Mouse (Mus musculus) limb, embryonic 10.5 days (tissue): Measurements from ENCODE around the gene Pea15a. TPM values are rescaled to one million over a fixed set of nuclear protein-coding genes. Genes with fewer than 3 reads are reported as not detected.
A peak's percentile ranks its signal among the peaks of the same experiment; 100 is the strongest.

Experiments used
- DNase-seq: peaks from one replicate; pipeline ENCODE4 v3.0.0-alpha.2; 2017; ENCODE audit warnings: low spot score
- H3K27ac ChIP-seq: fragments of 300-500 bp; sonication (generic); 2 replicates; pipeline ENCODE4 v1.5.1; 2016; ENCODE audit warnings: mild to moderate bottlenecking
- H3K27me3 ChIP-seq: fragments of 300-500 bp; sonication (generic); 2 replicates; pipeline ENCODE4 v1.6.1; 2016; ENCODE audit warnings: low read depth, mild to moderate bottlenecking; ENCODE audit not compliant: poor library complexity, severe bottlenecking
- H3K36me3 ChIP-seq: fragments of 300-500 bp; sonication (generic); 2 replicates; pipeline ENCODE4 v1.6.1; 2016; ENCODE audit warnings: mild to moderate bottlenecking, moderate library complexity
- H3K4me1 ChIP-seq: fragments of 300-500 bp; sonication (generic); 2 replicates; pipeline ENCODE4 v1.6.1; 2016
- H3K4me3 ChIP-seq: fragments of 300-500 bp; sonication (generic); 2 replicates; pipeline ENCODE4 v1.5.1; 2016; ENCODE audit warnings: mild to moderate bottlenecking, moderate library complexity
- H3K9me3 ChIP-seq: fragments of 300-500 bp; sonication (generic); replicated peaks from 2 replicates; pipeline ENCODE4 v1.6.1; 2016; ENCODE audit warnings: mild to moderate bottlenecking
- WGBS: fragments of 180-500 bp; shearing (Covaris S2); methylation state at CpG from one replicate; pipeline ENCODE4 v1.1.7; 2016; 5-methylcytosine and 5-hydroxymethylcytosine counted together
- polyA plus RNA-seq: library from polyadenylated mRNA; unstranded; fragments of >200 nt; fragmentation: Nextera tagmentation; extraction: Ambion mirVana; gene quantifications from 2 replicates; pipeline ENCODE4 v1.2.1, GENCODE M21; 2016

Gene Pea15a
- polyA plus RNA-seq, 1 experiment from 2014 or later, result 88.4 TPM

DNA sequence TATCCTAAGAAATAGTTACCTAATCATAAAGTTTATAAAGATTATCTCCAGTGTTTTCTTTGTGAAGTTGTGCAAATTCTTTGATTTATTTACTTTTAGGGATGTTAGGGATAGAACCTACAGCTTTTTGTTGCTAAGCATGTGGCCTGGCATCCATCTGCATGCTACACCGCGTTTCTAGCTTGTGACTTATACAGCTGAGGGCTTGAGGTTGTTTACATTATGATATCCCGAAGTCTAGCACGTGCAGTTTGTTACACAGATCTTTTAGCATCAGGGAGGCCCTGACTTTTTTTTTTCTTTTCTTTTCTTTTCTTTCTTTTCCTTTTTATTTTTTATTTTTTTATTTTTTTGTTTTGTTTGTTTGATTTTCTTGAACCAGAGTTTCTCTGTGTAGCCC is 46.6 kb downstream of the Pea15a start:
- no peak overlapping the region for H3K4me3 ChIP-seq
- no peak for DNase-seq
- H3K27me3 ChIP-seq, result no peaks in the 10 kb centered on the region
- H3K27ac ChIP-seq, result no peak overlapping the region
- WGBS, result 89% methylated on average over 4 of the region's 4 CpGs
- peaks cover 49% of the 10 kb centered on the region for H3K36me3 ChIP-seq
- H3K4me1 ChIP-seq, result no peaks in the 10 kb centered on the region
- H3K9me3 ChIP-seq, result no peaks in the 10 kb centered on the region

DNA sequence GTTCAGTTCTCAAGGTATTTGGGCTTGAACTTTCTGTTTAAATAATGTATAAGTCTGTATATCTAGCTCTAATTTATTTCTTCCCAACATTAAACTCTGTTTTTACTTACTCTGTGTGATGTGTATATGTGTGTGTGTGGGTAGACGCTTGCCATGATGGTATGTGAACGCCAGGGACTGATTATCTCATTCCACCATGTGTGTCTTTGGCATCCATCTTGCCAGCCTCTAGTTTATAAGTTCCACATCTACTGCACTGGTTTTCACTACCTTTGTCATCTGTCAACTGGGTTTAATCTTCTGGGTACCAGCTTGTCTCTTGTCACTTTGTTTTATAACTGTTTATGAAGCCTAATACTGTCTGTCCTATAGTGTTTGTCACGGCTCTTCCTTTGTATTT is 51.1 kb downstream of the Pea15a start:
- Histone ChIP-seq H3K27ac (no peak overlapping the region), H3K4me1 (no peaks in the 10 kb centered on the region), H3K4me3 (no peak overlapping the region), H3K36me3 (peaks cover 74% of the 10 kb centered on the region), H3K27me3 (no peaks in the 10 kb centered on the region), H3K9me3 (no peaks in the 10 kb centered on the region)
- 95% methylated on average over 3 of the region's 3 CpGs for whole genome bisulfite sequencing
- no peak for DNase-seq

DNA sequence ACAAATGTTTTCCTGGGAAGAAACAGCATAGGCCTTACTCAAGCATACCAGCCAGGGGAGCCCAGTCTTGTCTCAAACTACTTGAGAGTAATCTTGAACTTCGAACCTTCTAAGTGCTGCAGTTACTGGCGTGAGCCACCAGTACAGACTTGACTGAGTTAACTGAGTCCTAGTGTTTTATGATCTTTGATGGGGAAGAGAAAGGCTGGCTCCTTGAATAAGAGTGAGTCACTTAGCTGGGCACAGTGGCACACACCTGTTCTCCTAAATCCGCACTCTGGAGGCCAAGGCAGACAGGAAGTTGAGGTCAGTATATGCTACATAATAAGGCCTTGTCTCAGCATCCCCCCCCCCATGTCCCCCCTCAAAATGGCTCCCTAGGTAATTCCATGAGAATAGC is 52.1 kb downstream of the Pea15a start:
- Histone ChIP-seq H3K4me1 (peaks cover 7% of the 10 kb centered on the region), H3K9me3 (no peaks in the 10 kb centered on the region), H3K27ac (no peak overlapping the region), H3K4me3 (no peak overlapping the region), H3K27me3 (no peaks in the 10 kb centered on the region), H3K36me3 (peaks cover 80% of the 10 kb centered on the region)
- WGBS, result 97% methylated on average over 3 of the region's 3 CpGs
- no peak for DNase-seq

DNA sequence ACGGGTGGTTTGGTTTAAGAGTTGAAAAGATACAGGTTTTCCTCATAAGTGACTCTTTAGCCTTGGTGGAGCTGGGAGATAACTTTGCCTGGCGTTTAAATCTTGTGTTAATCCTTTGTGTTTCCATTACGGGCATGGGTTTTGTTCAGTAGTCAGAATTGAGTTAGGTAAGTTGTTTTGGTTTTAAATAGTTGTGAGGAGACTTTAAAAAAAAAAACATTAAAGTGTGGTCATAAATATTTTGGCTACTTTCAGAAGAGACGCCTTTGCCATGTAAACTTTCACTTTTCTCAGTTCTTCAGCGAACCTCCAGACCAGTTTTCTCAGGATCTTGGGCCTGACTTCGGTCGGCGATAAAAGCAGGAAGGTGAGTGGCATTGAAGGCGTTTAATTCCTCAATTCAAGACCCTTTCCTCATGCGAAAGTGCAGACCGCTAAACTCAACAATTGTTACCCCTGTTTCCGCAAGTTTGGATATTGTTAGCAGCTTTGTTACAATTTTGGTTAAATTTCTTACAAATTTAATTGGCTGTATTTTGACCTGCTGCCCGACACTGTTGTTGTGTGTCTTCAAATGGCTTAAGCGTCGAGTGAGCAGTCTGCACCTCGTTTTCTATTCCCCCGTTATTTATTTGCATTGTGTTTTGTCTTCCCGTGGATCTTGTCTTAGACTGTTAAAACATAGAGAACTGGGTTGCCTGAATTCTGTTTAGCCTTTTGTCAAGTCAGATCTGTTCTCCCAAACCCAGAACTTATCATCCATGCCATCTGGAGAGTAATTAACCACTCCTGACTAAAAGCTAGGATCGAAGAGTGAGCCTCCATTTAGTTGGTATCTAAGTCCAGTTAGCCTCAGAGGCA is 57.4 kb downstream of the Pea15a start:
- Histone ChIP-seq H3K36me3 (peaks cover 43% of the 10 kb centered on the region), H3K4me3 (peak overlapping the region; percentile 72), H3K27me3 (no peaks in the 10 kb centered on the region), H3K4me1 (peaks cover 20% of the 10 kb centered on the region), H3K9me3 (no peaks in the 10 kb centered on the region), H3K27ac (peak overlapping the region; percentile 98)
- DNase-seq, result no peak
- 27% methylated on average over 19 of the region's 19 CpGs for WGBS

DNA sequence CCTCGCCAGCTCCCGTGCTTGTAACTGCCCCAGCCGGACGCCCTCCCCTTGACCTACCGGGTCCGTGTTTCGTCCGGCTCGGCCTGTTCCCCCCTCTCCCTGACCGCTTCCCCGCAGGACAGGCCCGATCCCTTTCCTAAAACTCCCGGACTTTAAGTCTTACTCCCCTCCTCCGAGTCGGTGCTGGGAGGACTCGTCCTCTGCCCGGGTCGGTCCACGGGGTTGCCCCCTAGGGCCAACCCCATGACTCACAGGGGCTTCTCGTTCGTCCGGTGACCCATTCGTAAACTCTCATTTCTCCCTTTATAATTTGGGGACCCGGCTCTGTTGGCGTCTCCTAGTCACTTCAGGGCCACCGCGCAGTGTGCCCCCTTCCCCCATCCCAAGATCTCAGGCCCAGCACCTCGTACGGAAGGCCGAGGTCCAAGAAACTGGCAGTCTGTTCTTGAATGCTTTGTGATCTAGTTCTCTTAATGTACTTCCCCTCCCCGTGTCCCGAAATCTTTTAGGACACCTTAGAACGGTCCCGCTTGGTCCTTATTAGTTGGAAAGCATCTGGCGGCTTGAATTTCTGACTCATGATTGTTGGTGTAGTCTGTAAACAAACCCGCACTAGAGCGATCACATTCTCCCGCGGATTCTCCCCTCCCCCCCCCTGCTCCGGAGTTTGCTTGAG is 58.2 kb downstream of the Pea15a start:
- Histone ChIP-seq H3K9me3 (no peaks in the 10 kb centered on the region), H3K27me3 (no peaks in the 10 kb centered on the region), H3K4me1 (peaks cover 20% of the 10 kb centered on the region), H3K4me3 (peak overlapping the region; percentile 72), H3K36me3 (peaks cover 36% of the 10 kb centered on the region), H3K27ac (peak overlapping the region; percentile 98)
- WGBS, result under 1% methylated on average over 40 of the region's 40 CpGs
- DNase-seq, result peak; percentile 78

DNA sequence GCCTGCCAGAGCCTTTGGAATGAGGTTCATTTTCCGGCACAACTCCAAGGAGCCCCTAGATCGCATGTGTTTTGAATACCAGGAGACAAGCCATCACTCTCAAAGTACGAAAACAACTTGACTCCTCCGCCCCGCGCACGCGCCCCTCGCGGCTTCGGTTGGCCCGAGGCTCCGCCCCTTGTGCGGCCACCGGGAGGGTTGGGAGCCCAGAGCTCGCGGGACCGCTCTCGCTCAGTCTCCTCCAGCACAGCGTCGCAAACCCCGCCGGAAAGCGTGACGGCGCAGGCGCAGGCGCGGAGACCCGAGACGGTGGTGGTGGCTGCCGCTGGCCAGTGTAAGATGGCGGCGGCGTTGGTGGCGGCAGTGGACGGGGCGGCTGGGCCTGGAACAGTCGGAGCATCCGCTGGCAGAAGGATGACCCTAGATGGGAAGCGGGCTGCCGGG is 58.7 kb downstream of the Pea15a start, which contains the start of gene Dcaf8:
Gene Dcaf8 (plus strand): TSS at position 250 of the 444 bp plus-strand sequence.
- Histone ChIP-seq H3K4me3 (peak within 1 kb of the TSS; percentile 72), H3K36me3 (peaks cover 30% of the 10 kb centered on the region), H3K4me1 (peaks cover 20% of the 10 kb centered on the region), H3K27ac (peak within 1 kb of the TSS; percentile 98), H3K27me3 (no peaks in the 10 kb centered on the region), H3K9me3 (no peaks in the 10 kb centered on the region)
- peak; percentile 98 for DNase-seq
- under 1% methylated on average over 42 of the region's 42 CpGs for WGBS

Other genes with a start within 250 kb of the Pea15a start
- 28.3 and 29.9 TPM in 2 replicates for gene Vangl2, start 178.4 kb downstream of the Pea15a start, polyA plus RNA-seq
- gene Nhlh1, start 149.2 kb downstream of the Pea15a start, polyA plus RNA-seq, result not detected in 2 replicates
- gene Copa, start 124.3 kb downstream of the Pea15a start, polyA plus RNA-seq, result 155 and 201 TPM in 2 replicates
- 83.4 and 95.9 TPM in 2 replicates for gene Ncstn, start 124.0 kb downstream of the Pea15a start, polyA plus RNA-seq
- gene Pex19, start 80.0 kb downstream of the Pea15a start, polyA plus RNA-seq, result 195 and 206 TPM in 2 replicates
- 125 and 156 TPM in 2 replicates for gene Dcaf8, start 58.7 kb downstream of the Pea15a start, polyA plus RNA-seq
- 1.0 and 1.6 TPM in 2 replicates for gene Casq1, start 13.1 kb upstream of the Pea15a start, polyA plus RNA-seq
- not detected in 2 replicates for gene Atp1a4, start 51.6 kb upstream of the Pea15a start, polyA plus RNA-seq
- gene Igsf8, start 54.8 kb upstream of the Pea15a start, polyA plus RNA-seq, result 30.0 and 40.8 TPM in 2 replicates
- 0.62 and 3.2 TPM in 2 replicates for gene Atp1a2, start 91.3 kb upstream of the Pea15a start, polyA plus RNA-seq
- gene Kcnj9, start 122.5 kb upstream of the Pea15a start, polyA plus RNA-seq, result 0.10 TPM in 1 of 2 replicates, not detected in the other
- 0.05 TPM in 2 replicates for gene Kcnj10, start 134.4 kb upstream of the Pea15a start, polyA plus RNA-seq
- gene Pigm, start 169.7 kb upstream of the Pea15a start, polyA plus RNA-seq, result 9.9 and 10.5 TPM in 2 replicates